Mouse (Mus musculus): ENCODE measurements around the gene Syngr3.

Syngr3 gene

DNA sequence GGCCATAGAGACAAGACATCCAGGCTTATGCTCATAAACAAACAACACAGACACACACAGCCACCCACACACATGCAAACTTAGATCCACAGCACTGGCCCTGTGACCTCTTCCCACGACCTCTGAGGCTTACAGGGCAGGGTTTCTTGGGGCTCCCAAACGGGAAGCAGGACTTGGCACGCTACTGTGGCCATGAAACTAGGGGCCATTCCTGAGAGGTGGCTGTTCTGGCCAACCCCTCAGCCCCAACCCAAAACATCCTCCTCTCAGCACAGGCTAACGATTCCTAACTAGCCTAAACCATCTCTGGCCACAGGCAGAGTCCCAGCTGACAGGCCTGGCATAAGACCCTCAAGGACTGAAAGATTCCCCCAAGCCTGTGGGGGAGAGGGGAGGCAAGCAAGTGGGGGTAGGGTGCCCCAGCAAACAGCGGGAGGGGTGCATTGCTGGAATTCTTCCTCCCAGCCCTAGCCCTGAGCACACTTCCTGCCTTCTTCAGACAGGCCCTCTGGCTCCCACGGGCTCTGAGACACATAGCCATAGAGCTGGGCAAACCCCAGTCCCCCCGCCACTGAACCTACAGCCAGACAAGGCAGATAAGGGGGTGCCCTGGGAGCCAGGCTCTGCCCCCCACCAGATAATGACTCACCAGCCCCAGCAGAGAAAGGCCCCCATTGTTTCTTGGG lies 45.6 kb downstream of the Syngr3 start:
- DNase-seq, result no peak

DNA sequence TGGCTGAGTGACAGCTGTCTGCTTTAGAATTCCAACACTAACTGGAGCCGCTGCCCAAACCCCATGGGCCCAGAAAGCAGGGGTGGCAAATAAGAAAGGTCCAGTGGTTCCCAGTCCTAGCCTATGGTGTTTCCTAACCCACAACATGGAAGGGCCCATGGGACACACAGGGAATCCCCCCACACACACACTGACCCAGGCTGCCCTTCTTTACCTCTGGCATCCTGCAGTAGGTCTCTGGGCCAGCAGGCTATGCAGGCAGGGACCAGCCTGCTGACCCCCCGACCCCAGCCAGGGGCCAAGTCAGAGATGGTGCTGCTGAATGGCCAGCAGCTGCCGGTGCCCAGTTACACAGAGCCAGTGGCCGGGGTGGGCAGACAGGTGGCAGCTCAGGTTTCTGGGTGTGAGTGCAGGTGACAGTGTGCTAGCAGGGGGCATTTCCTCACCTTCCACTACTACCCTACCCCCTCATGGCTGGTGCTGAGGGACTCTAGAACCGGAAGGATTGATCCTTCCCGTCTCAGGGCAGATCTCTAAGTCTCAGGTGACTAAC lies 46.9 kb downstream of the Syngr3 start:
- DNase-seq, result no peak

DNA sequence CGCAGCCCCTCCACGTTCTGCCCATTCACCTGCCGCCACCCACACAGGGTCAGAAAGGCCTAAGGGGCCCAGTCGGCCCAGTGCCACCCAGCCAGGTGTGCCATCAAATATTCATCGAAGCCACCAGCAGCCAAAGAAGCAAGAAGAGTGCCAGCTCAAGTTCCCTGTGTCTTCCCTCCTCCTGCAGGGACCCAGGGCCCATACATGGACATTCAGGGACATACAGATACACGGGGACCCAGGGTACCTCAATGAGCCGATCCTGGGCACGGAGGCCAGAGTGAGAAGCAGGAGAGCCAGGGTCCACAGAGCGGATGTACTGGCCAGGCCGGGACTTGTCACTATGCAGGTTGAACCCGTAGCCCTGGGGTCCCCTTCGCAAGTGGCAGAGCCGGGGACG lies 47.8 kb downstream of the Syngr3 start:
- no peak for DNase-seq

DNA sequence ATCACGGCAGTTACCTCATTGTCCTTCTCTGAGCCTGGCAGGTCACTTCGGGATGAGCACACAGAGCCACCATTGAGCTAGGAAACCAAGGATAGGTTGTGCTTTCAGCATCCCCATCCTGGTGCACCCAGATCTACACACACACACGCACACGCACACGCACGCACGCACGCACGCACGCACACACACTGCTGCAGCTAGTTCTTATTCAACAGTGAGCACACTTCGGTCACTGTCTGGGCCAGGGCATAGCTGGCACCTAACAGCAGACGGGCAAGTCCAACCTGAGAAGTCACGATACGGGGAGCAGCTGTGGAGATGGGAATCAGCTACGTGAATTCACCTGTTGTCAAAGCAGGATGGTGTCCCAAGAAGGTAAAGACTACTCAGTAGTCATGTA lies 49.2 kb downstream of the Syngr3 start:
- DNase-seq, result no peak

DNA sequence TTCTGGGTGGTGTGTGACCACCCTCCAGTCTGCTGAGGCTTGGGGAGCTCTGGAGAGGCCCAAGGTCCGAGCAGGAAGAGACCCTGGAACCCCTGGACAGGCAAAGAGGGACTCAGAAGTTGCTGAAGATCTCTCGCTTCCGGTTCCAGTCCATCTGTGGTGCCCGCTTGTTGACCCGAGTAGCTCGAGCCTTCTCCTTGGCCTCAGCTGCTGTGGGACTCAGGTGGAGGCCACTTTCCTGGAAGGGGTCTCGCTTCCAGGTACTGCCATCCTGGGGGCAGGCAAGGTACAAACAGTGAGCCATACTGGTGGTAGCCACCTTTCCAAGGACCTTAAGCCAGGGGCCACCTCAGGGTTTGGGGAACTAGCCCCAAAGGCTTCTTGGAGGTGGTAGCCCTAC lies 49.6 kb downstream of the Syngr3 start:
- DNase-seq, result no peak

DNA sequence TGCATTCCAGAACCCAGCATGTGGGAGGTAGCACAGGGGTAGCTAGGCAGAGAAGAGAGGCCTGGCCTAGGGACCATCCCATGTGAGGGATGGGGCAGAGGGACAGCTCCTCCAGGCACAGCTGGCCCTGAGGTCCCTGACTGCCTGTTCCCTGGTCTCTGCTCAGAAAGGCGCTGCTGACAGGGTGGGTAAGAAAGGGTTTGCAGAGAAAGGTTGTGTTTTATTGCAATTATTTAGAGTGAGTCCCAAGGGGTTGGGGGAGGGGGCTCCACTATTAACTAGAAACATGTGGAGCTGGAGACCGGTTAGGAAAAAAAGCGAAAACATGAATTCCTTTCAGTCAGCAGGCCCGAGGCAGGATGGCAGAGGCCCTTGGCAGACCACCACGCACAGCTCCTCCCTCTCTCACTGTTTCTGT lies 50.2 kb downstream of the Syngr3 start:
- DNase-seq, result no peak

DNA sequence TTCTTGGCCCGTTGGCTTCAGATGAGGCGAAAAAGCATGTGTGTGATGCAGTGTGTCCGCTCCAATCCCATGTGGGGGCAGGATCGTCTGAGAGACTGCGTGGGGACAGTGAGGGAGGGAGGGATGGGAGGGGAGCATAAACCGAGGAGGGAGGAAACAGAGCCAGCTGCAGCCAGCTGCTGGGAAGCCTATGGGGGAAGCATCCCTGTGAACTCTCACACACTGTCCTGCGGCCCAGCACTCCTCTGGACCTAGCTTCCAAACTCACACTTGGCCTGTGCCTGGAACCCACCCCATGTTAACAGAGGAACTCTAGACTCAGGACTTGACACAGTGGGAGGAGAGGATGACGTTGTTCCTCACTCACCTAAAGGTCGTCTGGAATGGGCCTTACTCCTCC lies 50.9 kb downstream of the Syngr3 start:
- DNase-seq, result no peak

DNA sequence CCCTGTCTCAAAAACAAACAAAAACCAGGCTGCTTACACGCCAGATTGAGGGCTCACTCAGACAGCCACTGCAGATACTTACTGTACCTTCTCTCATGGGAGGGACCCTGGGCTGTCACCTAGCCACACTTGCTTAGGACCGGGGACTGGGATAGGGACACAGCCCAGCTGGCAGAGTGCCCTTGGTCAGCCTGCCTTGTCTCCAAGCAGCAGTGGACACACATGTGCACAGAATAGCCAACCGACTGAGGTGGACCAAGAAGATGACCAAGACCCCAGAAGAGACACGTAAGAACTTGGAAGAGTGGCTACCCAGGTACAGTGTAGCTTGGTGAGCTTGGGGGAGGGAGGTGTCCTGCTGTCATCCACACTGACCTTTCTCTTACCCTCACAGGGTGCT lies 51.5 kb downstream of the Syngr3 start:
- no peak for DNase-seq

DNA sequence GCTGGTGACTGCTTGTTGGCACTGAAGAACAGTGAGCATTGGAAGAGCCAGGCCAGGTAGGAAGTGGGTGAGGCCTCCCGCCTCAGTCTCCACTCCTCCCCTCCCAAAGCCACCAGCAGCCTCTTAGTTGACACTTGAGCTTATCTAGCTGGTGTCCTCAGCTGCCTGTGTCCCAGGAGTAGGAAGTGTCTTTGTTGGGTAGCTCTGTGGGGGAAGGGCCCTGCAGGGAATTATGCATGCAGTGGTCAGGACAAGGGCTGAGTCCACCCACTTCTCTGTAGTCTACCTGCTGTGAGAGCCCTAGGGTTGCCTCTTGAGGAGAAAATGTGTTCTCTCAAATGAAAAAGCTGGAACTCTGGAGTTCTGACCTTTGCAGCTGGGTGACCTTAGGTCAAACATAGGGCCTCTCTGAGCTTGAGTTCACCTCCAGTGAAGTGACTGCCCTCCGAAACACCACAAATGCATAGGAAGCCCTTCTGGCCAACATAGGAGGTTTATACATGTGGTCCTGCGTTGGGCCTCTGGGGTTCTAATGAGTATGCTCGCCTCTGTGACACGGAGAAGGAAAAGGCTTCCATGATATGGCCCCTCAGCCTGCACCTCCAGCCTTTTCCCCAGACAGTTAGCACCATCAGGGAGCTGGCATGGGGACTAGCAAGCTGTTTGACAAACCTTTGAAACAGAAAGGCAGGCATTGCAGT lies 52.8 kb downstream of the Syngr3 start:
- DNase-seq, result no peak

DNA sequence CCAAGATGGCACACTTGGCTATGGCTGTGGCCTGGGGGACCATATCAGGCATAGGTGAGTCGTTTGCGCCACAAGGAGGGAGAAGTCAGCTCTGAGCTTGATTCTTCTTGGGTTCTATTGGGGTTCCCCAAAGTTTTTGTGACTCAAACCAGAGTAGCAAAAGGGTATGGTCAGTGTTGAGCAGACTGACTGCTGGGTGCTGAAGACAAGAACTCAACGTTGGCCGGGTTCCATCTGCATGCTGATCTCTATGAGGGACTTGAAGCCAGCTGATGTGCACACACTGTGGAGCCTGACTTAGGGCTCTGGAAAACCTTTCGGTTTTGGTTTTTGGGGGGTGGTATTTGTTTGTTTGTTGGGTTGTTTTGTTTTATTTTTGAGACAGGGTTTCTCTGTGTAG lies 54.1 kb downstream of the Syngr3 start:
- DNase-seq, result no peak
